Mouse (Mus musculus) liver, adult (tissue): ENCODE measurements around the gene Tmem163.

Experiments used
- GATA4 ChIP-seq: IDR thresholded peaks from 2 replicates; pipeline ENCODE4 v1.6.1; 2014; ENCODE audit warnings: mild to moderate bottlenecking, low read length; ENCODE audit not compliant: insufficient replicate concordance

Tmem163 gene

DNA sequence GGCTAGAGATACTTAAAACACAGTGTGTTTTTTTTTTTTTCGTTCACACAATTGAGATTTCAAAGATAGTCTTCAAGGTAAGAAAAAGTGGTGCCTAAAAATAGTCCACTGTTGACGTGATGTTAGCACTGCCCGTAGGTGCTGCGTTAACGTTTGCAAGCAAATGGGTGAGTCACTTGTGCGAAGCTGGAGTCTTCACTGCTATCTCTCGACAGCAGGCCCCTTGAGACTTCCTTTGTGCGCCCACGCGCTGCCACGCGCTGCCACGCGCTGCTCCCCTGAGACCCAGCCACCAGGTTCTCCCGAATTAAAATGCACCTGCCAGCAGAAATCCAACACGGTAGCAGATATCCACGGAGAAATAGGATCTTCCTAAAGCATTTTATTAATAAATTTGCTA is 178.6 kb downstream of the Tmem163 start:
- TF ChIP-seq GATA4, result no peak

DNA sequence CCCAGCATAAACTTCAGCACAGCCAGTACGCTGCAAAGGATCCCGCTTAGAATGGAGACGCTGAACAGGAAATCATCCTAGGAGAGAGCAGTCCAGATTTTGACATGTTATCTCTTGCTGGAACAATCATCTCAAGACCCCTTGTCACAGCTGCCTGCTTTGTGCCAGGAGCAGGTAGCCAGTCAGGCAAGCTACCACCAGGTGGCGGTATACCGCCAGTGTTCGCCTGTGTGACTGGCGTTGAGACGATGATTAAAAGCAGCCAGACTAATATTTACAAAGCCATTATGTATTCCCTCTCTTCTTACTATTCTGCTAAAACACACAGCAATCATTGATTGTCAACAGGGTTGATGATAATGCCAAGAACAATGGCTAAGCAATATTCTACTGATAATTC is 179.1 kb downstream of the Tmem163 start:
- TF ChIP-seq GATA4, result no peak

GRCm38 (mm10) chr1:127498746-127499145 is 180.6 kb downstream of the Tmem163 start:
- no peak for TF ChIP-seq GATA4

DNA sequence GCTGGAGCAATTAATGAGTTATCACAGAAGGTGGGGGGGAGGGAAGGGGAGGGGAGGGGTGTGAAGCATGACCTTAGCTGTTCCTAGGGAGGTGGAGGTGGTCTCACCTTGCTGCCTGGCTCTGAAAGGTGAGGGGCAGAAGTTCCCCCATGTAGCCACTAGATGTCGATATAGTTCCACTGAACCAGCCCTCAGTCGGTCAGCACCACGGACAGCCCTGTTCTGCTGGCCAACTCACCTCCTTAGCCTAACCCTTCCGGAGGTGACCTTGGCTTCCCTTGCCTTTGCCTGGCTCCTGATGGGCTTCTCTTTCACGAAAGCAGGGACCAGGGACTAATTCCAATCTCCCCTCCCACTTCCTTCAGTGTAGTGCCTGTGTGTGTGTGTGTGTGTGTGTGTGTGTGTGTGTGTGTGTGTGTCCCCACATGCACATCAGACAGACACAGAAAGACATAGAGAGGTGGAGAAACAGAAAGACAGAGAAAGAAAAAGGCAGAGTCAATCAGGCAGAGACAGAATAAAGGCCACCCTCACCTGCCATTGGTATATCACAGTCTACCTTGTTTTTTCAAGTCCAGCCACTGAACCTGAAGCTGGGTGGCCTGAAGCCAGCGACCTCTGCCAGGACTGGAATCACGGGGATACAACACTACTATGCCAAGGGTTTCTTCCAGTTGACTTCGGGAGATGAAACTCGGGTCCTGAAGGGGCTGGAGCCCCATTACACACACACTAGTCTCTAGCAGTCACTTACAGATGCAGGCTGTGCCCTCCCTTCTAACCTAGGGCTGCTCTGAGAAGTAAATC is 182.4 kb downstream of the Tmem163 start:
- no peak for TF ChIP-seq GATA4

- no peak for TF ChIP-seq GATA4
Observed at GRCm38 (mm10) chr1:127487161-127487560, 192.2 kb downstream of the Tmem163 start.

- TF ChIP-seq GATA4, result no peak
Observed at GRCm38 (mm10) chr1:127484826-127485225, 194.5 kb downstream of the Tmem163 start.

DNA sequence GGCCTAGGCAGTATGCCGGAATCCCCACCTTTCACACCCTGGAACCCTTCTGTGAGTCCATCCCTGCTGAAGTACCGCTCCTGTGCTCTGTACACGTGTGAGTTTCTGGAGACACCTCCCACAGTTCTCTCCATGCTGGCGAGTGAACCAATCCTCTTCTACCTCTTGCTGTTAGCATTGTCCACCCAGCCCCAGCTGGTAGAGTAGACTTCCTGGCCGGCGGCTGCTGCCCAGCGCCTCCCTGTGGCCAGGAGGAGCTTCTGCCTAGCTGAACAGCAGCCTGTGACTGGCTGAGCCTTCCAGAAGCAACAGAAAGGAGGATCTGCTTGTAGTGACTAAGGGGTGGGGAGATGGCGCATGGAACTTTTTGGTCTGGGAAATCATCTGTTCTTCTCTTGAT is 195.2 kb downstream of the Tmem163 start:
- TF ChIP-seq GATA4, result no peak

- TF ChIP-seq GATA4, result no peak
Observed at GRCm38 (mm10) chr1:127482911-127483310, 196.4 kb downstream of the Tmem163 start.

DNA sequence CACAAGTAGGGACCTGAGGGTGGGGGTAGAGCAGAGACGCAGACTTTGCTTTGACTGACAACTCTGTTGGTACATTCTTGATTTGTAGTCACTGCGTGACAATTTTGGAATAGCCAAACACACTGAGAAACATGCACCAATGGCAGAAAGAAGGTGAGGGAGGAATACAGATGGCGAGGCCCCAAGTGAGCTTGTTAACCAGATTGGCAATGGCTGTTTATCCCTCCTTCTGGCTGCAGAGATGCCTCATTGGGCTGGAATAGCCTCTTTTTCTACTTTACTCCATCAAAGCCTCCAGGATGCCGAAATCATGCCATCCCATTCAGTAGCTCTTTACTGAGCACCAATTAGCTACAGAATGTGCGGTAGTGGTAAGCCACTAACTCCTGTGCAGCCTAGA is 203.6 kb downstream of the Tmem163 start:
- TF ChIP-seq GATA4, result no peak

DNA sequence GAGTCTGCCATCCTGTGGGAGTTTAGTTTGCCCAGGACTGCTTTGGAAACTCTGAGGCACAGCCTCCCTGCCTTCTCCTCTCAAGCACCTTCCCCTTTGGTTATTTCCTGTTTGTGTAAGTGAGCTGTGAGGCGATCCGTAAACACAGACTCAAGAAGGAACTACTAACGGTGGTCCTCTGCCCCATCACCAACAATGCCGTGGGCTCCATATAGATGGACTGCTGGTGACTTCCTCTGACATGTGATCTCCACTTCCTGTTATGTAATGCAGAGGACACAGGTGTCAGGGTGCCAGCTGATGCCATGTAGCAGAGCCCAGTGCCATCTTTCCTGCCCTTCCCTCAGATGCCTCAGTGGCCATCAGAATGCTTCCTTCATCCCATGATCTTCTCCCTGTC is 209.2 kb downstream of the Tmem163 start:
- no peak for TF ChIP-seq GATA4

- no peak for TF ChIP-seq GATA4
Observed at GRCm38 (mm10) chr1:127467238-127467637, 212.1 kb downstream of the Tmem163 start.

DNA sequence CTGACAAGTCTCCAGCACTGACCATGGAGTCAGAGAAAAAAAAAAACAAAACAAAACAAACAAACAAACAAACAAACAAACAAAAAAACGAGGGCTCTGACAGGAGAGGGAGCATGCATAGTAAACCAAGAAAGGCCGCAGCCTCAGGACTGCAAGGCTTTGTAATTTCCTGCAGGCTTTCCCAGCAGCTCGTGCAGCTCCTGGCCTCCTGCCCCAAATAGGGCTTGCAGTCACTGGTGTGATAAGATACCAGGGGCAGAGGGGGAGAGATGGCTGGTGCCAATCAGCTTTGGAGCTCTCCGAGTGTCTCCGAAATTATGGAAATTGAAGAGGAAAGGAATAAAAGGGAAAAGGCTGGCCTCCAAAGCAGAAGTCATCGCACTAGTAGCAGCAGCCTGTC is 214.1 kb downstream of the Tmem163 start:
- no peak for TF ChIP-seq GATA4

- TF ChIP-seq GATA4, result no peak
Observed at GRCm38 (mm10) chr1:127464041-127464440, 215.3 kb downstream of the Tmem163 start.

- no peak for TF ChIP-seq GATA4
Observed at GRCm38 (mm10) chr1:127461017-127461416, 218.3 kb downstream of the Tmem163 start.

DNA sequence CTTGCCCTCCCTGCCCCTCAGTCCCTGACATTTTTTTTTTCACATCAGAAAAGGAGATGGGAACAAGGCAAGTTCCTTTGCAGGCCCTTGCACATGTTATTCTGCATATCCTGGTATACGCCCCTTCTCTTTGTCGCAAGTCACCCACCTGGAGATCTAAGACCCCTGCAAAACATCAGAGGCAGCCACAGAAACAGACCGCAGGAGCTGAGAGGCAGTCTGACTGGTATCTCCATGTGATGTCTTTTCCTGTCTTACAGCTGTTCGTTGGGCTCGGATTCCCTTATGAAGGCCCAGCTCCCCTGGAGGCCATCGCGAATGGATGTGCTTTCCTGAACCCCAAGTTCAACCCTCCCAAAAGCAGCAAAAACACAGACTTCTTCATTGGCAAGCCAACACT is 219.8 kb downstream of the Tmem163 start:
- TF ChIP-seq GATA4, result no peak

GRCm38 (mm10) chr1:127459015-127459451 is 220.3 kb downstream of the Tmem163 start:
- TF ChIP-seq GATA4, result no peak

GRCm38 (mm10) chr1:127453397-127453796 is 226.0 kb downstream of the Tmem163 start:
- no peak for TF ChIP-seq GATA4
